Mouse (Mus musculus) adipose tissue, adult 10 weeks (tissue): Measurements from ENCODE around the gene Tpsg1. TPM values are rescaled to one million over a fixed set of nuclear protein-coding genes. Genes with fewer than 3 reads are reported as not detected.

Experiments
- polyA plus RNA-seq: library from polyadenylated mRNA; stranded (reverse); fragments of 350-450 nt; fragmentation: Illumina TruSeq; extraction: RNeasy Lipid Tissue Mini Kit (QIAGEN cat#74804); gene quantifications from one replicate; pipeline ENCODE4 v1.2.3, GENCODE M21; 2014; ENCODE audit warnings: low read depth, low replicate concordance

The Tpsg1 gene
- polyA plus RNA-seq, result not detected

GRCm38 (mm10) chr17:25368973-25369372 lies at the start of gene Tpsg1:
Tpsg1 (plus strand) TSS chr17:25369273.

GRCm38 (mm10) chr17:25345462-25345861 lies 23.6 kb upstream of the Tpsg1 start, which contains the start of gene Tpsab1:
Tpsab1 (minus strand) TSS chr17:25345562.

GRCm38 (mm10) chr17:25366005-25366404 lies 3.1 kb upstream of the Tpsg1 start, which contains the start of gene Tpsb2:
Tpsb2 (plus strand) TSS chr17:25366305.

Other genes starting within 250 kb of the Tpsg1 start
- gene Ptx4, start 248.5 kb upstream of the Tpsg1 start, polyA plus RNA-seq, result not detected
- 66.5 TPM for gene Clcn7, start 235.9 kb upstream of the Tpsg1 start, polyA plus RNA-seq
- 0.20 TPM for gene Ccdc154, start 206.8 kb upstream of the Tpsg1 start, polyA plus RNA-seq
- gene Gm38655, start 193.8 kb upstream of the Tpsg1 start, polyA plus RNA-seq, result 1.1 TPM
- gene BC003965, start 184.7 kb upstream of the Tpsg1 start, polyA plus RNA-seq, result 12.7 TPM
- 13.4 TPM for gene Unkl, start 180.9 kb upstream of the Tpsg1 start, polyA plus RNA-seq
- gene Gnptg, start 129.1 kb upstream of the Tpsg1 start, polyA plus RNA-seq, result 42.7 TPM
- 19.2 TPM for gene Tsr3, start 129.1 kb upstream of the Tpsg1 start, polyA plus RNA-seq
- gene Baiap3, start 112.9 kb upstream of the Tpsg1 start, polyA plus RNA-seq, result 3.1 TPM
- 213 TPM for gene Ube2i, start 94.7 kb upstream of the Tpsg1 start, polyA plus RNA-seq
- 0.43 TPM for gene Prss34, start 70.9 kb upstream of the Tpsg1 start, polyA plus RNA-seq
- not detected for gene Prss28, start 60.6 kb upstream of the Tpsg1 start, polyA plus RNA-seq
- gene Prss29, start 50.6 kb upstream of the Tpsg1 start, polyA plus RNA-seq, result not detected
- 0.97 TPM for gene Tpsab1, start 23.7 kb upstream of the Tpsg1 start, polyA plus RNA-seq
- 9.6 TPM for gene Tpsb2, start 3.0 kb upstream of the Tpsg1 start, polyA plus RNA-seq
- 15.1 TPM for gene Cacna1h, start 64.5 kb downstream of the Tpsg1 start, polyA plus RNA-seq
- 5.9 TPM for gene Tekt4, start 85.3 kb downstream of the Tpsg1 start, polyA plus RNA-seq
- gene Sstr5, start 128.0 kb downstream of the Tpsg1 start, polyA plus RNA-seq, result not detected
- 0.60 TPM for gene Sox8, start 201.4 kb downstream of the Tpsg1 start, polyA plus RNA-seq
- 20.8 TPM for gene Lmf1, start 209.8 kb downstream of the Tpsg1 start, polyA plus RNA-seq